Mouse (Mus musculus) embryo, embryonic 11 days (tissue): ENCODE results near the gene Snrpc.
"Not testable (repeated sequence)": the region's sequence is repeated elsewhere in the genome, so short reads cannot be mapped to it uniquely, and the experiment has no call there.

ENCODE experiments used
- DNase-seq: peaks from one replicate; pipeline ENCODE4 v3.0.0-alpha.2; 2015

Snrpc gene

GRCm38 (mm10) chr17:27837850-27838249 is at the start of gene Snrpc:
TSS of gene Snrpc (plus strand) at chr17:27838150.
- not testable (repeated sequence) for DNase-seq

DNA sequence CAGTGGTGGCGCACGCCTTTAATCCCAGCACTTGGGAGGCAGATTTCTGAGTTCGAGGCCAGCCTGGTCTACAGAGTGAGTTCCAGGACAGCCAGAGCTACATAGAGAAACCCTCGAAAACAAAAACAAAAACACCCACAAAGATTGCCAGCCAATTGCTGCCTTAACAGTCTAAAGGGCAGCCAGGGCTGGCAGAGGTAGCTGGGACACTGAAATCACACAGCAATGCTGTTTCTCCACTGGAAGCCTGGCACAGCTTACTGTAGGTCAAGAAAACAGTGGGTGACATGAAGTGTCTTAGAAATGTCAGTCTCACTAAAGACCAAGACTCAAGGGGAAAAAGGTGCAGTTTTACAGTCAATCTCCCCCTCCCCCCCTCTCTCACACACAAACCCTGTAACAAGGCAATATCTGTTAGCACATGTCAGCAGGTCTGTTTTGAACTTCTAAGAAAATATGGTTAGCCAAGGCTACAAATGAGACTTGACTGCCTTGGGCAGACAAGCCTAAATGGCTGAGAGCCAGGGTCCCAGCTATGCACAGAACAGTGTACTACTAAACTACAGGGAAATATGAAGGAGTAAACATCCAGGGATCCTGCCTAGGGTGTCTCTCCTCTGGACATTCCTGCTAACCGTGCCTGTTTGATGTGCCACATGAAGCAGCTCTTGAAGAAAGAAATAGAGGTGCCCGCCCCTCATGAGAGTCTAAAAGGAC is 49.3 kb upstream of the Snrpc start:
- DNase-seq, result no peak

DNA sequence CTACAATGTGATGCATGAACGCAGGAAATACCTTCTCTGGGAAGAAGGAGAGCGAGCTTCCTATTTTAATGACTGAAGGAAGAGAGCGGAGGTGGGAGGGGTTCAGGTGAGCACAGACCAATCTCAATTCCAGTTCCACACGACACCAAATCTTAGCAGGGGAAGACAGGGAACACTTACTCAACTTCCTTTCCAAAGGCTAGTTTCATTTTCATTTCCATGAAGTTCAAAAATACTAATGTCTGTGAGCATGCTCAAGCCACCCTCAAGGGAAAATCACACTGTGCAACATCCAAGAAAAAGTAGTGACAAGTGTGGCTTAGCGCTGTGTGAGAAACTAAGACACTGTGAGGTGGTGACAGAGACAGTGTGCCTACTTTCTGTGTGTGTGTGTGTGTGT is 47.9 kb upstream of the Snrpc start:
- DNase-seq, result no peak

DNA sequence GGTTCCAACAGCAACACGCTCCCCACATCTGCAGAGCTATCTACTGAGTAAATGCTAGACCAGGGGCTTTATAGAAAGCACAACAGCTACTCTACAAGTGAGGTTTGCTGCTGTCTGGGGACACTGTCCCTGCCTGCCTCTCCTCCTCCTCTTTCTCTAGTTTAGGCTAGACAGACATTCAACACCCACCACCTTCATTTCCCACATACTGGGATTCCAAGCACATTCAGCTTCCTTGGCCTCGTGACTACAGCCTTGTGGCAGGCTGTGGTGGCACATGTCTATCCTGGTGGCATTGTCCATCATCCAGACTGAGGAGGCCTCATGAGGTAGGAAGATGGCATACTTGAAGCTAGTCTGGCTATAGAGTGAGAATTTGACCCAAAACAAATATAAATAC is 47.0 kb upstream of the Snrpc start:
- no peak for DNase-seq

DNA sequence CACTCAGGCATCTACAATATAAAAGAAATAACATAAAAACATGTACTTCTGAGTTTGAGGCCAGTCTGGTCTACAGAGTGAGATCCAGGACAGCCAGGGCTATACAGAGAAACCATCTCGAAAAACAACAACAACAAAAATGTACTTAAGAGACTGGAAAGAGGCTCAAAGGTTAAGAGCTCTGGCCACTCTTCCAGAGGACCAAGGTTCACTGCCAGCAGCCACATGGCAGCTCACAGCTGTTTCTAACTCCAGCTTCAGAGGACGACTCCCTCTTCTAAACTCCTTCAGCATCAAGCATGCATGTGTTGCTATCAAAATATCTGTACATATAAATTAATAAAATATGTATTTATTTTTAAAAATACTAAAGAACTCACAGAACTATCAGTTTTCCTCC is 46.4 kb upstream of the Snrpc start:
- DNase-seq, result no peak

- no peak for DNase-seq
Measured at GRCm38 (mm10) chr17:27792516-27792915, 45.4 kb upstream of the Snrpc start.

DNA sequence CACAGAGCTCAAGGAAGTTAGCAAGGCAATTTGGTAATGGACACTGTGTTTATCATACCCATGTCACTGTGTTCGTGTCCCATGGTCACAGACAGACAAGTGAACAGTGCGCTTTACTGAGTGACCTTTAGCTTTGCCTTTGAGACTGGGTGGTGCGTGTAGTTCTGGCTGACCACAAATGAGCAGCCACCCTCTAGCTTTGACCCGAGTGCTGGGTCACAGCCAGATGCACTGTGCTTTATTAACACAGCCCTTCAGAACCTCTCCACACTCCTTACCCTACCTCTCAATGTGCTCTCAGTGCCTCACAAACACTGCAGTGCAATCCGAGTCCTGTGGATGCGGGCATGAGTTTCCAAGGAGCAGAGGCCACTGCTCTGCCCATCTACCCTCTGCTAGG is 44.8 kb upstream of the Snrpc start:
- no peak for DNase-seq

GRCm38 (mm10) chr17:27796780-27797179 is 41.2 kb upstream of the Snrpc start:
- DNase-seq, result peak; percentile 37

- peak; percentile 57 for DNase-seq
Measured at GRCm38 (mm10) chr17:27797341-27797872, 40.5 kb upstream of the Snrpc start.

DNA sequence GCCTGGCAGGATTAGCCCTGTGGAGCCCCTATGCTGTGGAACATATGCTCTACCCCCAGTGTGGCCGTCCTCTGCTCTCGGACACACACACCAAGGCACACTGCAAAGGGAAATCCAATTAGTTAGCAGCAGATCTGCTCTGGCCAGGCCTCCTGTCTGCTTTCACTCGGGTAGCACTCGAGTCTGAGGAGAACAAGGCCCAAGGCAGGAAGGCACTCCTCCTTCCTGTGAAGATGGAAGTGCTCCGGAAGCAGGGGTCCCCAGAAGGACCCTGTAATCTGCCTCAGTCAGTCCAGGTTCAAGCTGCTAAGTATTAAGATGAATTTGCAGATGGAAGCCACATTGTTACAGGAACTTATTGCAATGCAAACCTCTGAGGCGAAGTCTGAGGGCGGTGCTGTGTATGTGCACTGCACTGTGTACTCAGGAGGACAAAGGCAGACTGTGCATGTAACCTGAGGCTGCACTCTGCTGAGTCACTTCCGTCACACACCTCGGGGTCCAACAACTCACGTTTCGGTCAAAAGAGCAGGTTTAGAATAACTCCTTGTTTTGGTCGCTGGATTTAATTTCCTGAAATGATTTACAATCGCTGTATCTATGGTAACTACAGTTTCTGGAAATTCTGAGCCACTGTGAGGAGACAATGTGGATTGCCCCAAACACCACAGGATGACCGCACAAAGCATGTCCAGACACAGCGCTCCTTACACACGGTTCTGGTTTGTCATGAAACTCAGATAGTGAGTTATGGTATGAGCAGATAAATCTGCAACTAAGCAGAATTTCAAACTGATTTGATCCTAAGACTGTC is 38.0 kb upstream of the Snrpc start:
- DNase-seq, result peak; percentile 75

DNA sequence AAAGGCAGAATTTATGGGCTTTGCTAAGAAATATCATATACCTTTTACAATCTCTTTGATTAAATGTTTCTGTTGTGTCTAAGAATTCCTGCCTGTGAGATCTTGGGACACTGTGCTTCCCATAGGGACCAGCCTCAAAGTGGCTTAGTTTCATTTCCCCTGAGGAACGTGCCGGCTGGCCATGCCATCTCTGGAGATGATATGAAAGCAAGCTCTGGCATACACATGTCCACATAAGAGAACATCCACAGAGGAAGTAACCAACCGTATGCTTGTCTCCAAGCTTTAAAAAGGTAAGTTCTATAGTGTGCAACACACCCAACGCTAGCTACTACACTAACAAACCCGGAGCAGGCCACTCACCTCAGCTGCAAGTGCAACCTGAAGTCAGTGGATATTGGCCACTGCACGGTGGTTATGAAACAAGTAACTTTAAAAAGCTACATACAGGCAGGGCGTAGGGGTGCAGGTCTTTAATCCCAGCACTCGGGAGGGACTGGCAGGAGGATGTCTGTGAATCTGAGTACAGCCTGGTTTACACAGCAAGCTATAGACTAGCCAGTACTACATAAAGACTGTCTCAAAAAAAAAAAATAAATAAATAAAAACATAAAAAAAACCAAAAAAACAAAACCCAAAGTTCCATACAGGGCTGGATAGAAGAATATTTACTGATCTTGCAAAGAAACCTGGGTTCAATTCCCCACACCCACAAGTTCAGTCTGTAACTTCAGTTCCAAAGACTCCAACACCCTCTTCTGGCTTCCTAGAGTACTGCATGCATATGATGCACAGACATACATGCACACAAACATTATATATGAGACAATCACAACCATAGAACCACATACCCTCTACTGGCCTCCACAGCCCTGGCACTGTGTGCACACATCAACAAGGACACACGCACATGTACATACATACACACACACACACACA is 37.0 kb upstream of the Snrpc start:
- DNase-seq, result no peak

GRCm38 (mm10) chr17:27803752-27804151 is 34.2 kb upstream of the Snrpc start:
- DNase-seq, result no peak

DNA sequence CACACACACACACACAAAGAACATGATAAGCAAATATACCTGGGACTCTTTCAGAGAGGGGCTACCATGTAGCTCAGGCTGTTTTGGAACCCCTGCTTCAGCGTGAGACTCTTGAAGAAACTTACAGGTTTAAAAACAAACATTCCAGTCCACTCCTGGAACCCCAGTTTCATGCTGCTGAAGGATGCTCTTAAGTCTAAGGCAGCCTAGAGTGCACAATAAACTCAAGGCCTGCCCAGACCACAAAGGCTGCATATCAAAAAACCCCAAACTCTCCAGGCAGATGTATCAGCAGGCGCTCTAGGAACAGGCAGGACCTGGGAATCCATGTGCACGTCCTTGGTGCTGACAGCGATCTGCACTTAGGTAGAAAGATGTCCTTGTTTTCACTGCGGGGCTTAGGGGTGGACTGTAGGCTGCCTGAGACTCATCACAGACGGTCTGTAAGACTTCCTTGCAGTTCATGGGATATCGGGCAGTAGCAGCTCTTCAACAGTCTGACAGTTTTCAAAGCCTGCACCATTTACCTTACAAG is 33.7 kb upstream of the Snrpc start:
- no peak for DNase-seq

DNA sequence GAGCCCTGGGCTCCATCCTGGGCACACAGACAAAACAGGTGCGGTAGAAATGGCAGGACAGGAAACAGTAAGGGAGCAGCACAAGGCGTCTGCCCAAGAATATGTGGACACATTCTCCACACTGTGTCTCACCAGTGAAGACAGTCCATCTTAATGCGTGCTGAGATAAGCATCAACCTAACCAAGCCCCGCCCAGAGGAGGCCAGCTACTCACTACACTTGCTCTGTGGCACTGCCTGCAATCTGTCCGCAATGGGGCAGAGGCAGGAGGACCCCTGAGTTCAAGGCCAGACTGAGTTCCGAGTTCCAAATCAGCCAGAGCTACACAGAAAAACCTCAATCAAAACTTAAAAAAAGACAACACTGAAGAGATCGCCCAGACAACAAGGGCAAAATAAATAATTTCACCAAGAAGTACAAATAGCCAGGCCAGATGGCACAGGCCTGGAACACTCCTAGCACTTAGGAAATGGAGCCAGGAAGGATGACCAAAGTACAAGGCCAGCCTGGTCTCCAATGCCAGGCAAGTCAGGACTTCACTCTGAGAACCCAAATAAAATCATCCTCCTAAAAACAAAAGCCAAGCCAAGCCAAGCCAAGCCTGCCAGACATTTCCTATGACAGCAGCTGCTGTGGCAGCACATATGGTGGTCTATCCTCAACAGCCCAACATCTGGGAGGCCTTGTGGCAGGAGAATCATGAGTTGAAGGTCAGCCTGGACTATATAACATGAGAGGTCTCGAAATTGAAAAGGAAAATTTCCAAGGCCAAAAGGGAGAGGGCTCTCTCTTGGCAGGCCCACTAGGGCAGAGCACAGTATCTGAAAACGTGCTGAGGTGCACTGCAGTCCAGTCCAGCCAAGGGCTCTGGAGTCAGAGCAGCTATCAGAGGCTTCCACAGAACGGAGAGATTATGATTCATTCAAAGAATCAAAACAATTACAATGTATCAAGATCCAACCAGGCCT is 32.9 kb upstream of the Snrpc start:
- no peak for DNase-seq

GRCm38 (mm10) chr17:27807542-27808078 is 30.3 kb upstream of the Snrpc start:
- DNase-seq, result no peak

DNA sequence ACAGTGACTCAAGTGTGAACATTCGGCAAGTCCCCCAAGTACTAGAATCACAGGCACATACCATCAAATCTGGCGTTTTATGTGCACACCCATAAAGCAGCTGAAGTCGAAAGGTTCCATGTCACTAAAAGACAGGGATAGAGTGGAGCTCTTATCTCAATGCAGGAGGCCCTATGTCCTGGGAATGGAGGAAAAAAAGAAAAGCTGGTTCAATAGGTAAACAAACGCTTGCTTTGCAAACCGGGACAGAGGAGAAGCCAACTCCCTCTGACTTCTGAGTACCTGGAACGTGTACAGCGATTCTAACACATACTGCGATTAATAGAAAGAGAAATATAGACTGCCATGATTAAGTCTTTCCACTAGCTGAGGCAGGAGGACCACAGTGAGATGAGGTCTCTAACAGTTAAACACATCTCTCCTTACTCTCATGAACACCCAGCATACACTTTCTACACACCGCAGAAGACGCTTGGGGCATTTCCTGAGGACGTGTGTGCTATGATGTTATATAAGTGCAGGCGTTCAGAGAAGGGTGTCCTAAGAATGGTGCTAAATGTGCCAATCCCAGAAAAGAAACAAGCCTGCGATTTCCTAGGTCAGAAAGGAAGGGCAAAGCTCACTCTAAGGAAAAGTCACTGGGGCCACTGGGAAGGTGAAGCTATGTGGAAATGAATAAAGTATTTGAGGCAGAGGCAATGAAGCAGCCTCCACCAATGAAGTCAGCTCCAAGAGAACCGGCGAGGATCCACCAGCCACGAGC is 27.2 kb upstream of the Snrpc start:
- DNase-seq, result no peak

GRCm38 (mm10) chr17:27811980-27812379 is 26.0 kb upstream of the Snrpc start:
- no peak for DNase-seq

DNA sequence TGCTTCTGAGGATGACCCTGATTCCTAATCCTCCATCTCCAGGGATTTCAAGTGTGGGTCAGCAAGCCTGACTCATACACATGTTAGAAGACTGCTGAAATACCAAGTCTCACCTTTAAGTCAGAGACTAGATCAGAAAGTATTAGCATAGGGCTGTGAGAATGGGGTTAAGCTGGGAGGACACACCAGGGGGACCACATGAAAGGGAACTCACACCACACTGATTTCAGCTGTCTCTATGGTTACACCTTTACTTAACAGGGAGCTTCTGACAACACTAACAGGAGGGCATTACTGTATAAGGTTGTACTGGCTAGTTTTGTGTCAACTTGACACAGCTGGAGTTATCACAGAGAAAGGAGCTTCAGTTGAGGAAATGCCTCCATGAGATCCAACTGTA is 23.3 kb upstream of the Snrpc start:
- no peak for DNase-seq

DNA sequence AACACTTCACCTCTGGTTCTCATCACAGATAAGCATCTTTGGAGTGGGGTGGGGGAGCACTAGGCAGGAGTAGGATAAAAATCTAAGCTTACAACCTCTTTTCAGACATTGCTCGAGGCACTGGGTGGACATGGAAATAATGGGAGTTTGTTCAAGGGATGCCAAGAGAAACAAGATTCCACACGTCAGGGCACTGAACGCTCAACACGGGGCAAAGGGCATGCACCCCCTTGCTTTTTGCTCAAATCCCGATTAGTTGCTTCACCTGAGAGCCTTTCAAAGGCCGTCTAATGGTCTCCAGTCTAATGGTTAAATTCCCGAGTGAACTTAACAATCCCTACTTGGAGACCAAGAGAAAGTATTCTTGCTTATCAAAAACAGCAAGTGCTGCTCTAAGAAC is 18.9 kb upstream of the Snrpc start:
- no peak for DNase-seq

- DNase-seq, result peak; percentile 38
Measured at GRCm38 (mm10) chr17:27819521-27819970, 18.4 kb upstream of the Snrpc start.
